Mouse (Mus musculus): ENCODE results near the gene Wfs1. TPM values are rescaled to one million over a fixed set of nuclear protein-coding genes. Genes with fewer than 3 reads are reported as not detected.

Wfs1 gene
- polyA plus RNA-seq, 1 experiment from 2014 or later = 11.0 TPM

Other genes starting within 250 kb of the Wfs1 start
- 25.4 and 26.0 TPM in 2 replicates for gene Bloc1s4, start 240.6 kb downstream of the Wfs1 start, polyA plus RNA-seq (2015; fragmentation: Nextera tagmentation; extraction: Ambion mirVana)
- gene Mrfap1, start 192.4 kb downstream of the Wfs1 start, polyA plus RNA-seq (2015; fragmentation: Nextera tagmentation; extraction: Ambion mirVana) = 271 and 296 TPM in 2 replicates
- 13.8 and 15.2 TPM in 2 replicates for gene Man2b2, start 158.6 kb downstream of the Wfs1 start, polyA plus RNA-seq (2015; fragmentation: Nextera tagmentation; extraction: Ambion mirVana)
- gene Ppp2r2c, start 120.7 kb downstream of the Wfs1 start, polyA plus RNA-seq (2015; fragmentation: Nextera tagmentation; extraction: Ambion mirVana) = 52.4 and 58.2 TPM in 2 replicates
- gene Gm1043, start 96.2 kb upstream of the Wfs1 start, polyA plus RNA-seq (2015; fragmentation: Nextera tagmentation; extraction: Ambion mirVana) = 1.8 TPM in 2 replicates